Mouse (Mus musculus) liver, embryonic 14.5 days (tissue): ENCODE data around the gene Cyth1.

Experiments used
- CTCF ChIP-seq: IDR thresholded peaks from 2 replicates; pipeline ENCODE4 v1.5.1; 2016; ENCODE audit warnings: antibody characterized with exemption, low read depth, control low read depth
- EP300 ChIP-seq: IDR thresholded peaks from 2 replicates; pipeline ENCODE4 v1.6.1; 2016; ENCODE audit warnings: antibody characterized with exemption, low read depth

GRCm38 (mm10) chr11:118232314-118232831 lies 16.0 kb downstream of the Cyth1 start:
- peak; percentile 66 for TF ChIP-seq CTCF
- TF ChIP-seq EP300, result no peak
